Mouse (Mus musculus) hindbrain, embryonic 14.5 days (tissue): ENCODE measurements at regions not wholly inside any gene's neighbourhood (a gene's known extent, or its start where the extent isn't known, plus 50 kb on each side); places are given as distances from the start of the nearest gene placed in this dataset.

Experiments
- ATAC-seq: fragments of 200-750 bp; cut with Nextera tagmentation; 2 replicates; pipeline ENCODE4 v1.8.0; 2017; ENCODE audit warnings: moderate number of reproducible peaks, mild to moderate bottlenecking, moderate TSS enrichment, moderate library complexity; ENCODE audit not compliant: low FRiP score
- DNase-seq: peaks from one replicate; pipeline ENCODE4 v3.0.0-alpha.2; 2015; ENCODE audit warnings: low spot score
- H3K27ac ChIP-seq: fragments of 300-500 bp; sonication (generic); 2 replicates; pipeline ENCODE4 v1.5.1; 2014; ENCODE audit warnings: mild to moderate bottlenecking, moderate library complexity
- H3K27me3 ChIP-seq: fragments of 300-500 bp; sonication (generic); 2 replicates; pipeline ENCODE4 v1.6.1; 2014; ENCODE audit warnings: mild to moderate bottlenecking, low read length, mixed read lengths; ENCODE audit not compliant: control insufficient read depth, insufficient read depth
- H3K36me3 ChIP-seq: fragments of 300-500 bp; sonication (generic); replicated peaks from 2 replicates; pipeline ENCODE4 v1.6.1; 2014; ENCODE audit not compliant: control insufficient read depth, insufficient read depth
- H3K4me1 ChIP-seq: fragments of 300-500 bp; sonication (generic); replicated peaks from 2 replicates; pipeline ENCODE4 v1.6.1; 2014; ENCODE audit warnings: antibody characterized with exemption, low read length, mixed read lengths; ENCODE audit not compliant: control insufficient read depth, insufficient read depth
- H3K4me2 ChIP-seq: fragments of 300-500 bp; sonication (generic); replicated peaks from 2 replicates; pipeline ENCODE4 v1.6.1; 2014; ENCODE audit warnings: mild to moderate bottlenecking, moderate library complexity
- H3K4me3 ChIP-seq: fragments of 300-500 bp; sonication (generic); replicated peaks from 2 replicates; pipeline ENCODE4 v1.5.1; 2014; ENCODE audit warnings: mild to moderate bottlenecking, low read length
- H3K9ac ChIP-seq: fragments of 300-500 bp; sonication (generic); 2 replicates; pipeline ENCODE4 v1.6.1; 2014
- H3K9me3 ChIP-seq: fragments of 300-500 bp; sonication (generic); 2 replicates; pipeline ENCODE4 v1.6.1; 2016; ENCODE audit warnings: low read length; ENCODE audit not compliant: control insufficient read depth
- WGBS: fragments of 180-500 bp; shearing (Covaris S2); extraction: QIAGEN DNeasy Blood & Tissue Kit; methylation state at CpG from one replicate; pipeline ENCODE4 v1.1.7; 2014; 5-methylcytosine and 5-hydroxymethylcytosine counted together

DNA sequence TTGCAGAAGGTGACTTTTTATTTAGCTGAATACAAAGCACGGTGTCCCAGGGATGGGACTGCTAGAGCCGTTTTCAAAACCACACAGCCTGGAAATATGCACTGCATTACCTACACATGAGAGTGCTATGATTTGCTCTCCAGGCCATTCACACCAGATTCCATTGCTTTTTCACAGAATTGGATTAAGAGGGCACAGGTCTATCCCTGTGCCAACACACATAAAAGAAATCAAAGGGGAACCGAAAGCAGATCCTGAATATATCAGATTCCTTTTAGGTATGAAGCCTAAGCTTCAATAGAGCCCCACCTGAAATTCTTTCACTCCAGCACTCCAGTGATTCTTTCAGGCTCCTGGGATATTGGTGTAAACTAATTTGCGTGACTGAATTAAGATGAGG, 606.2 kb upstream of the Crim1 start:
- H3K27me3 ChIP-seq, result no peaks in the 10 kb centered on the region
- H3K36me3 ChIP-seq, result no peaks in the 10 kb centered on the region

DNA sequence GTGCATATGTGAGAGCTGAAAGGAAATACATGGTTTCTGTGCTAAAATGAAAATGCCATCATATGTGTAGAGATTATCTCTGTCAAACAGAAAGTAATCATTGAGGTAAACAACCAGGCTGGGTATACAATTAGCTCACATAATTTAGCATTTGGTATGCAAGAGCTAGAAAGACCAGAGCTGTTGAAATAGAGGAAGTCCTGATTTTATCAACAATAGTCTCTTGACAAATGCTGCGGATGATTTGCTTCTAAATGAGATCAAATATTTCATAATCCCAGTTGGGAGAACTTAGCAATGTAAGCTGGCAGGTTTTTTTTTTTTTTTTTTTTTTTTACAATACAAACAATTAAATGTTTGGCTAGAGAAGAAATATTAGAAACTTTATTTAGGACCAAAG, 603.6 kb upstream of the Crim1 start:
- WGBS, result 86% methylated on average over 1 of the region's 1 CpGs
- Histone ChIP-seq H3K4me1 (no peaks in the 10 kb centered on the region), H3K9ac (no peak overlapping the region), H3K36me3 (no peaks in the 10 kb centered on the region), H3K4me2 (no peak overlapping the region), H3K27me3 (no peaks in the 10 kb centered on the region), H3K4me3 (no peak overlapping the region), H3K27ac (no peak overlapping the region), H3K9me3 (no peaks in the 10 kb centered on the region)
- ATAC-seq, result no peak
- no peak for DNase-seq

More for the DNA sequence above, 606.2 kb upstream of the Crim1 start:
- Histone ChIP-seq H3K9ac (no peak overlapping the region), H3K27ac (no peak overlapping the region), H3K4me3 (no peak overlapping the region), H3K9me3 (no peaks in the 10 kb centered on the region), H3K4me2 (no peak overlapping the region), H3K4me1 (no peaks in the 10 kb centered on the region)
- 71% methylated on average over 4 of the region's 4 CpGs for WGBS
- ATAC-seq, result no peak
- DNase-seq, result no peak

DNA sequence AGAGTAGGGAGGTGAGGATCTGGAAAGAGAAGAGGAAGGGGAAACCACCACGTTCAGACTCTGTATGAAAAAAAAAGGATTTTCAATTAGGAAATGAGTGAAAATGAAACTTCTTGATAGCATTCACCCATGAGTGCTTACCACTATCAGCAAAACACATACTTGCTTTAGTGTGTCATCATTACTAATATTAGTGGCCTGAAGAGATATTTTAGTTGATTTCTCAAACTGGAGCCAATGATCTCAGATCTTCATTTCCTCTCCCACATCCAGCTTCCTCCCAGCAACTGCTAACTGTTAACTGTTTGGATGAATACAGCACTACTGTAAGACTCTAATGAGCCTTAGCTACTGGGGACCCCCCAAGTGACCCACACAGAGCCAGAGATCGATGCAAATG, 576.6 kb upstream of the Crim1 start:
- no peak overlapping the region for H3K4me3 ChIP-seq
- H3K27me3 ChIP-seq, result no peaks in the 10 kb centered on the region
- no peaks in the 10 kb centered on the region for H3K9me3 ChIP-seq
- H3K36me3 ChIP-seq, result no peaks in the 10 kb centered on the region
- H3K27ac ChIP-seq, result no peak overlapping the region
- no peak for ATAC-seq
- H3K4me1 ChIP-seq, result no peaks in the 10 kb centered on the region
- WGBS, result 63% methylated on average over 2 of the region's 2 CpGs
- H3K4me2 ChIP-seq, result no peak overlapping the region
- no peak for DNase-seq
- no peak overlapping the region for H3K9ac ChIP-seq

DNA sequence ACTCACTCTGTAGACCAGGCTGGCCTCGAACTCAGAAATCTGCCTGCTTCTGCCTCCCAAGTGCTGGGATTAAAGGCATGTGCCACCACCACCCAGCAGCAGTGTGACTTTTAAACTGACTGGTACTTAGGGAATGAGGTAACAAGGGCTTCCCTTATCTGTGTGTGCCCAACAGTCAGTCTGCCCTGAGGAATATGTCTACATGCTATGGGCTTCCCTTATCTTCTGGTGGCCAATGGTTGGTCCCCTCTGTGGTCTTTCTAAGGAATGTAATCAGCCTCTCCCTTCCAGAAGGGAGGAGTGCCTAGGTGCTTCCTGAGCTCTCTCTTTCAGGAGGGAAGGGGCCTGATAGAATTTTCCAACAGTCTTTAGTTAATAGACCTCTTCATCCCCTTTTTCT, 575.9 kb upstream of the Crim1 start:
- H3K9ac ChIP-seq, result no peak overlapping the region
- 86% methylated on average over 1 of the region's 1 CpGs for WGBS

DNA sequence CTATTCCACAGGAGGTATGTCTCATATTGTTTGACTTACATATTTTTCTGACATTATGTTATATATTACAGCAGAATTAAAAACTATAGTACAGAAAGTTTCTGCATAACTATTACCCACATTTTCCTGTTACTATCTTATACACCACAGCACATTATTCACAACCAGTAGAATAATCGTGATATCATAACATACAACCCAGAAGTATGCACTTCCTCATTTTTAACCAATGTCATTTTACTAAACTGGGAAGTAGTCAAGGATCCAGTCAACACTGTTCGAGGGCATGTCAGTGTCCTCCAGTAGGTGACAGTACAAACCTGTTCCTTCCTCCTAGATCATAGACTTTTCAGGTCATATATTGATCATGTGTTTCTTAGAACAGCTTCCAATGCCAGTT, 557.7 kb upstream of the Crim1 start:
- DNase-seq, result no peak
- Histone ChIP-seq H3K27ac (no peak overlapping the region), H3K4me2 (no peak overlapping the region), H3K36me3 (no peaks in the 10 kb centered on the region), H3K9ac (no peak overlapping the region), H3K27me3 (no peaks in the 10 kb centered on the region), H3K4me1 (no peaks in the 10 kb centered on the region), H3K9me3 (no peaks in the 10 kb centered on the region), H3K4me3 (no peak overlapping the region)
- WGBS, result 88% methylated on average over 2 of the region's 2 CpGs
- ATAC-seq, result no peak

More for the DNA sequence above, 575.9 kb upstream of the Crim1 start:
- no peaks in the 10 kb centered on the region for H3K36me3 ChIP-seq
- ATAC-seq (no peak), DNase-seq (no peak)
- no peak overlapping the region for H3K27ac ChIP-seq
- no peak overlapping the region for H3K4me2 ChIP-seq
- no peaks in the 10 kb centered on the region for H3K4me1 ChIP-seq
- H3K27me3 ChIP-seq, result no peaks in the 10 kb centered on the region
- H3K9me3 ChIP-seq, result no peaks in the 10 kb centered on the region
- no peak overlapping the region for H3K4me3 ChIP-seq

DNA sequence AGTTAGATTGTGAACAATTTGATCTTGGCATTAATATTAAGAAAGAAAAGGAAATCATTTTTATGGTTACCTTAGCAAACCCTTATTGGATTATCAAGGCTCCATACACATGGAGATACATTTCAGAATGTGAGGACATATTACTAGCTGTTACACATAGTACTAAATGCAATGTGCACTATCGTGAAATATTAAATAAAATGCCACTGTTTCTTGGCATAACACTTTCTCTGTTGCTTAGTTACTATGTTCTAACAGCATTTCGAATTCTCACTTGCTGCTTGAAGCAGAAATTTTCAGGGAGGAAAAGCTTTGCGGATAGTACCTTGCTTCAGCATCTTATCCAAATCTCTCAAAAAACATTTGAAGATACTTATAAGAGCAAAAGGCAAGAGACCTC, 551.1 kb upstream of the Crim1 start:
- Histone ChIP-seq H3K4me2 (no peak overlapping the region), H3K9me3 (no peaks in the 10 kb centered on the region), H3K4me3 (no peak overlapping the region), H3K9ac (no peak overlapping the region), H3K27me3 (no peaks in the 10 kb centered on the region), H3K36me3 (no peaks in the 10 kb centered on the region), H3K4me1 (no peaks in the 10 kb centered on the region), H3K27ac (0 out of 2 replicates have a peak overlapping the region, but pooled peaks have one; percentile 32)
- 84% methylated on average over 3 of the region's 3 CpGs for WGBS
- DNase-seq (no peak), ATAC-seq (no peak)

DNA sequence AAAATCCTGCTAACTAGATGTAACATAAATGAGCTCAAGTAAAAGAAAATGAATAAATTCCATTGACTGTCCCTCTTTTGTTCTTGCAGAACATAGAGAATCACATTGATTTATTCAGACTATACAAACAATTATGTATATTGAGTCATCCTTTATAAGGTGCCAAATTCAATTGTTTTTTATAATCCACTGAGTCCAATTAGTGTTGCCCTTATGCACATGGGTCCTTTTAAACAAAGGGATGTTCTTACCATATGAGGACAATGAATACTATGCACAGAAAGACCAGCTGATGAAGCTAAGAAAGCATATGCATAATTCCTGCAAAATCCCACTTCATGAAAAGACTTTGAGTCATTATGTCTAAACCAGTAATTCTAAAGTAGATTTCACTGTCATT, 548.2 kb upstream of the Crim1 start:
- H3K36me3 ChIP-seq, result no peaks in the 10 kb centered on the region
- H3K27ac ChIP-seq, result no peak overlapping the region
- no peak overlapping the region for H3K4me2 ChIP-seq
- H3K4me1 ChIP-seq, result no peaks in the 10 kb centered on the region
- H3K27me3 ChIP-seq, result no peaks in the 10 kb centered on the region
- no peaks in the 10 kb centered on the region for H3K9me3 ChIP-seq
- no peak overlapping the region for H3K9ac ChIP-seq
- H3K4me3 ChIP-seq, result no peak overlapping the region
- DNase-seq (no peak), ATAC-seq (no peak)
